ENCODE assay signal across 11 mouse cellular contexts in genomic region chr12:108990425-108990824, GRCm38 (mm10).
DNase-seq lines count a peak whose midpoint lies in the region; ATAC-seq lines count a peak whose summit lies in the region.
"Had no signal": no experiment of that assay in that cellular context is flagged by ENCODE, and none has a peak within 500 bp of the region (broad histone marks: within the 10 kb centered on the region; RNA-seq: fewer than 3 reads in every experiment).

No protein-coding gene starts in this region.

- no peaks in the 10 kb centered on the region for H3K36me3 ChIP-seq in hindbrain, embryonic 12.5 days
- no peaks in the 10 kb centered on the region for H3K36me3 ChIP-seq in hindbrain, embryonic 10.5 days
- no peaks in the 10 kb centered on the region for H3K36me3 ChIP-seq in megakaryocyte, embryonic 14.5 days (replicated peaks; ENCODE audit: low read length)
- H3K36me3 ChIP-seq: forebrain, embryonic 12.5 days; neural tube, embryonic 12.5 days had no signal

- no peaks in the 10 kb centered on the region for H3K9me3 ChIP-seq in hindbrain, embryonic 12.5 days (replicated peaks)
- no peaks in the 10 kb centered on the region for H3K9me3 ChIP-seq in hindbrain, embryonic 10.5 days
- peaks cover 20% of the 10 kb centered on the region for H3K9me3 ChIP-seq in megakaryocyte, embryonic 14.5 days
- H3K9me3 ChIP-seq: forebrain, embryonic 12.5 days; neural tube, embryonic 12.5 days had no signal

- 56% methylated on average over 9 of the region's 9 CpGs for WGBS in hindbrain, embryonic 12.5 days
- WGBS in hindbrain, embryonic 10.5 days = 69% methylated on average over 9 of the region's 9 CpGs

- peaks cover 16% of the 10 kb centered on the region for H3K4me1 ChIP-seq in hindbrain, embryonic 12.5 days
- peaks cover 15% of the 10 kb centered on the region for H3K4me1 ChIP-seq in hindbrain, embryonic 10.5 days (replicated peaks)
- H3K4me1 ChIP-seq in megakaryocyte, embryonic 14.5 days = peaks cover 4% of the 10 kb centered on the region; the same call in 1 of the 2 replicates

- no peak overlapping the region for H3K4me2 ChIP-seq in hindbrain, embryonic 12.5 days (replicated peaks)
- H3K4me2 ChIP-seq: forebrain, embryonic 12.5 days; neural tube, embryonic 12.5 days had no signal

- H3K27ac ChIP-seq in hindbrain, embryonic 12.5 days = 0 out of 2 replicates have a peak overlapping the region, but pooled peaks have one; percentile 55
- no peak overlapping the region for H3K27ac ChIP-seq in hindbrain, embryonic 10.5 days
- H3K27ac ChIP-seq: forebrain, embryonic 12.5 days; neural tube, embryonic 12.5 days had no signal

- H3K4me3 ChIP-seq in hindbrain, embryonic 12.5 days = no peak overlapping the region
- no peak overlapping the region for H3K4me3 ChIP-seq in hindbrain, embryonic 10.5 days
- peak overlapping the region; percentile 35 for H3K4me3 ChIP-seq in megakaryocyte, embryonic 14.5 days (replicated peaks)
- H3K4me3 ChIP-seq: forebrain, embryonic 12.5 days; neural tube, embryonic 12.5 days had no signal

- H3K9ac ChIP-seq in hindbrain, embryonic 12.5 days = no peak overlapping the region
- H3K9ac ChIP-seq: forebrain, embryonic 12.5 days; neural tube, embryonic 12.5 days had no signal

- 0 out of 2 replicates have a peak, but pooled peaks have one; percentile 26 for ATAC-seq in hindbrain, embryonic 12.5 days (ENCODE audit: low FRiP score)
- ATAC-seq in common myeloid progenitor, adult 5-6 weeks (replicated peaks; ENCODE audit: low read depth, poor library complexity, severe bottlenecking) = peak; percentile 76

- no peak for DNase-seq in hindbrain, embryonic 10.5 days (ENCODE audit: low spot score)
- peak; percentile 28 to 35 for DNase-seq in kidney, postnatal 36 days
- no peak for DNase-seq in left cerebral cortex, adult 8-10 months (ENCODE audit: low spot score in 2 of 2)
- no peak for DNase-seq in thymus, postnatal 0 days (ENCODE audit: low spot score)
- no peak for DNase-seq in urinary bladder, adult 18-20 months (ENCODE audit: low spot score in 2 of 2)
- DNase-seq: layer of hippocampus, postnatal 36 days had no signal

- H3K27me3 ChIP-seq in hindbrain, embryonic 12.5 days = 0 out of 2 replicates have a peak, but pooled peaks cover 2% of the 10 kb centered on the region
- peaks cover 4% of the 10 kb centered on the region; the same call in 1 of the 2 replicates for H3K27me3 ChIP-seq in hindbrain, embryonic 10.5 days (ENCODE audit: insufficient read depth, poor library complexity, severe bottlenecking)
- no peaks in the 10 kb centered on the region for H3K27me3 ChIP-seq in megakaryocyte, embryonic 14.5 days (replicated peaks)
- H3K27me3 ChIP-seq: neural tube, embryonic 12.5 days had no signal

Comparison
In these comparisons a context has a peak if more than half of its experiments do, and no peak if none do; other contexts are left out.
1. DNase-seq: peak in kidney, postnatal 36 days (2 of 2); none in hindbrain, embryonic 10.5 days (single experiment), left cerebral cortex, adult 8-10 months (0 of 2), thymus, postnatal 0 days (single experiment) and urinary bladder, adult 18-20 months (0 of 2).